Mouse (Mus musculus) gastrocnemius, adult 2 months (tissue): Measurements from ENCODE around the gene Rbp3. TPM values are rescaled to one million over a fixed set of nuclear protein-coding genes. Genes with fewer than 3 reads are reported as not detected.

Experiments
- DNase-seq: peaks from one replicate; pipeline ENCODE4 v3.0.0; 2022
- H3K27ac ChIP-seq: fragments of 200-600 bp; 2 replicates; pipeline ENCODE4 v1.8.1; 2022; ENCODE audit warnings: mild to moderate bottlenecking
- H3K4me3 ChIP-seq: fragments of 200-600 bp; 2 replicates; pipeline ENCODE4 v1.8.1; 2022; ENCODE audit warnings: mild to moderate bottlenecking, moderate library complexity
- CTCF ChIP-seq: fragments of 200-600 bp; IDR thresholded peaks from 2 replicates; pipeline ENCODE4 v1.8.1; 2022; ENCODE audit warnings: antibody characterized with exemption, mild to moderate bottlenecking, moderate library complexity
- intact Hi-C: fragments of 180-260 bp; cut with DNase I; formaldehyde crosslinking; loops from one replicate; pipeline ENCODE4 v1.15.1; 2025
- long read RNA-seq, 2 experiments: library from polyadenylated mRNA; stranded (forward); transcript quantifications; one replicate each; pipeline ENCODE4 v2.0.0; 2021
- total RNA-seq, 2 experiments: library from RNA; stranded (reverse); gene quantifications; 2 replicates each; pipeline ENCODE4 v1.2.3; 2021

Gene Rbp3
- not detected for total RNA-seq
- long read RNA-seq, experiment 1 = 0 reads
- long read RNA-seq, experiment 2 = 0 reads

DNA sequence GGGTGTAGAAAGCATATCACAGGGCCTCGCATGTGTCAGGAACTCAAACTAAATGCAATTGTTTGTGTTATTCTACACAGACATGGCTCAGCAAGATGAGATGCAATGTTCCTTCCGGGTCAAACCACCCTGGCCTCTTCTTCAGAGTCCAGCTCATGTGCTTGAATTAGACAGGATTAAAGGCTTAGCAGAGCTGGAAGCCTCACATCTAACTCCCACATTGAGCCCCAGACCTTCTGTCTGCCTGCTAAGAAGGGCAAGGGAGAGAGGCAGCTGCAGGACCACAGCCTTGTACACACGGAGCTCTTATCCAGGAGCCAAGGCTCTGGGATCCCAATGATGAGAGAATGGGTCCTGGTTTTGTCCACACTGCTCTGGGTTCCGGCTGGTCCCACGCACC, at the start of gene Rbp3:
Gene Rbp3, plus strand, starts transcription at position 243 of the 400 bp plus-strand sequence.
- DNase-seq = no peak
- intact Hi-C loops = no loop called here
- TF ChIP-seq CTCF = no peak
- H3K4me3 ChIP-seq = no peak within 1 kb of the TSS
- H3K27ac ChIP-seq = no peak within 1 kb of the TSS

DNA sequence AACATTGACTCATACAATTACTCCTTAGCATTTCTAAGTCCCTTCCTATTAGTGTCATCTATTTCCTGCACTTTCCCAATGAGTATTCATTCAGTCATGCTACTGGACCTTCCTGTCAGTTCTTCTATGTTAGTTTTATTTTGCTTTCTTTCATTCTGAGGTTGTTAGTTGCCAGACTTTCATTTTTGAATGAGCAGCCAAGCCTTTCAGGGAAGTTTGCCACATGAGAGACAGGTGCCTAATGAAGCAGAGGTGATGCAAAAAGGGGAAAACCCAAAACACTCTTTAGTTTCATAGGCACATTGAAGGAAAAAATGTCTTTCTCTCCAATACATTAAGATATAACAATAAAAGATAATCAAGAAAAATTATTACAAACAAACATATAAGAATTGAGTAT, 49.0 kb upstream of the Rbp3 start:
- TF ChIP-seq CTCF = no peak
- DNase-seq = no peak
- no peak overlapping the region for H3K4me3 ChIP-seq
- H3K27ac ChIP-seq = no peak overlapping the region
- intact Hi-C loops = no loop called here

DNA sequence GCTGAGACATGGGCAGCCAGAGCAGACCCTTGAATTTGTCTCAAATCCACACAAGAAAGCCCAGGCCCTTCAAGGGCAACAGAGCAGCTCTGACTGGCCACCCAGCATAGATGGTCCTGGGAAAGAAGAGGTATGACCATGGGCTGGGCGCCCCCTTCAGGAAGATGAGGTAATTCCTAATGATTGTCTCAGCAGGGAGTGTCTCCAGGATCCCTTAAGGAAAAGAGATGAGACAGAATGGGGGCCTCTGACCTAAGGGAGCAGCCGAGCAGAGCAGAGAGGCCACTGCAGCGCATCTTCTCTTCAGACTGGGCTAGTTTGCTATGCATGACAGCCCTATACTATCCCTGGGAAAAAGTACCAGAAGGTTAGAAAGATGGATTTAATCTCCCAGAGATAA, 40.1 kb upstream of the Rbp3 start:
- intact Hi-C loops = loop anchor here (2.0 kb wide), 1 partner anchor 219 kb away; no protein-coding TSS in a partner anchor
- peak; percentile 60 for DNase-seq
- Histone ChIP-seq H3K27ac (no peak overlapping the region), H3K4me3 (no peak overlapping the region)
- TF ChIP-seq CTCF = peak; percentile 68

DNA sequence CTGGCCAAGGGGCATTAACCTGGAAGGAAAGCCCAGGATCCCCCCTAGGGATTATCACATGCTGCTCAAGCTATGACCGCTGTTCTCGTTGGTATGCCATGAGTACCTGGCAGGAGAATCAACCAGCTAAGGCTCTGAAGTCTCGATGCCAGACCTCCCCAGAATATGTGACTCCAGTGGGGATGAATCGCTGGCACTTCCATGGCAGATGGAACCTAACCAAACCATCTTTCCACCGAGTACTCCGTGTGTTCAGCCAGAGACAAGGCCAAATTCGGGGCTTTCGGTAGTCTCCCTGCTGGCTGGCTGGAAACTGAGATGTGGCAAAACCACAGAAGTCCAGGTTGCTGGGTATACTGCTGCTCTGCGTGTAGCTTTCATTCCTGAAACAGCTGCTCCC, 39.6 kb upstream of the Rbp3 start:
- H3K27ac ChIP-seq = no peak overlapping the region
- no peak for TF ChIP-seq CTCF
- no peak overlapping the region for H3K4me3 ChIP-seq
- intact Hi-C loops = no loop called here
- no peak for DNase-seq

DNA sequence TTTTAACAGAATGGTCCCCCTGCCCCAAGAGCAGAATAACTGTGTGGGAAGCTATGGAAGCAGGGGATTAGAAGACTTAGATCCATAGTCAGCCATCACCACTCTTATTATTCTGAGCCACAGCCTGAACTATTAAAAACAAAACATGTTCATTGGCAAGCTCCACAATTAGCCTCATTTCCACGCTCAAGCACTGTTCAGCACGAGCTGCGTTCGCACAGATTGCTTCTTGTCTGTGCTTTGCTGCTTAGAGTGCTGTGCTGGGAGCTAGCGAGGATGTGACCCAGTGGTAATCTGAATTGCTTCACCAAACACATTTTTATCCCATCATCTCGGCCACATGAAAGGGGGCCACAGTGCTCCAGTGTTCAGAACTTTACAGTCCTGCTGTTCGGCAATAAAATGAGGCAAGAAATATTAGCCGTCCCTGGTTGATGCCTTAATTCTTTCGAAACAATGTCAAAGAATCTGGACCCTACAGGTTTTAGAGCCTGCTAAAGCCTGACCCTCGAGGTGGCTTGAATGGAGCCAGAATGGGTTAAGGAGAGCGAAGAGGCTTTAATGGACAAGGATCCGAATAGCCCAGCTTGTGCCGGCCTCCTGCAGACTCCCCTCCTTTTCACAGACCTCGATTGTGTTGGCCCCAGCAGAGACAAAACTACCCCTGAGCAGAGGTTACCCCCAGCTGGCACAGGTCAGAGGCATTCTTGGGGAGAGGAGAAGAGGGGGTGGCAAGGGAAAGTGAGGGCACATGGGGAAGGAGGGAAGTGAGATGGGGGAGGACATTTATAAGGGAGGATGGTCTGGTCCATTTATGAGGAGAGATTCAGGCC, 32.9 kb upstream of the Rbp3 start:
- Histone ChIP-seq H3K4me3 (no peak overlapping the region), H3K27ac (no peak overlapping the region)
- DNase-seq = no peak
- intact Hi-C loops = no loop called here
- no peak for TF ChIP-seq CTCF

DNA sequence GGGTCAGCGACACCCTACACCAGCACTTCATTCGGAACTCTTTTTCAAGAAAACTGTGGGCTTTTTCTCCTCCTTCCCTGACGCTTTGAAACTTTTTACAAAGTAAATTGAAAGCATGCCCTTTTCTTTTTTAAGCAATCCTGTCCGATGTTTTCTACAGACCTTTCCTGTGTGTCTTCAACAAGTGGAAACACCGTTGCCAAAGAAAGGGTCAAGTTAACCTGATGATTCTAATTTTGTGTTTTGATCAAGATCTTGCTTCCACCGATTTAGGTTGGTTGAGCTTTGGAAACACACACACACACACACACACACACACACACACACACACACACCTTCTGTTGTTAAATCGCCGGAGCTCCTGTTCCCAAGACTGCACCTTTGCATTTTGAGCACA, 31.0 kb upstream of the Rbp3 start:
- intact Hi-C loops = no loop called here
- H3K27ac ChIP-seq = no peak overlapping the region
- H3K4me3 ChIP-seq = peak overlapping the region; percentile 71
- DNase-seq = no peak
- no peak for TF ChIP-seq CTCF

DNA sequence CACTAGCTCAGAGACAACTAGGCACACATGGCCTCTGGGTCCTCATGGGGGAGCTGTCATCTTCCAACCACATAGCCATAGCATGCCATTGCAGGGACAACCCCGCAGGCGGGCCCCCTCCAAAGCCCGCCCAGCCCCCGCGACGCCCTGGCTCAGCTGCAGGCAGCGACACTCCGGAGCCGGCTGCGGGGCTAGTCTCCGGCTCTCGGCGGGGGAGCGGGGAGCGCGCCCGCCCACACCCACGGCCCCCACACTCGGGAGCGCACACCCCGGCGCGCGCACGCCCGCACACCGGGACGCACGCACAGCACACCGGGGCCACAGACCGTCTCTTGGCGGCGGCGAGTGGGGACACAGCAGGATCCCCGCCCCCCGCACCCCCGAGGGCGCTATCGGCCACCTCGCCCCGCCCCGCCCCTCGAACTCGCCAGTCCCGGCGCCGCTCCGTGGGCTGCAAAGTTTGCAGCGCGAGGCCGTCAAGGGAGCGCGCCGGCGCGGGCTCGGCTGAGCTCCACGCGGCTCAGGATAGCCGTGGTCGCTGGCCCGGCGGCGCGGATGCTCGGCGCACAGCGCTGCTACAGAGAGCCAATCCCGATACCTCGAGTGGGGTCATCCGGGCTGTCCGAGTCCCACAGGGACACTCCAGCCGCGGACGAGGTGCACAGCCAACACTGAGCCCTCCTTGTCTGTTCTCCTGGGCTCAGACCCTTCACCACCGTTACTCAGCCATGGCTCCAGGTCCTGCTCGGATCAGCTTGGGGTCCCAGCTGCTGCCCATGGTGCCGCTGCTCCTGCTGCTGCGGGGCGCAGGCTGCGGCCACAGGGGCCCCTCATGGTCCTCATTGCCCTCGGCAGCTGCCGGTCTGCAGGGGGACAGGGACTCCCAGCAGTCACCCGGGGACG, 30.4 kb upstream of the Rbp3 start, which contains the start of gene Gdf10:
Gene Gdf10, plus strand, starts transcription at position 420 of the 903 bp plus-strand sequence.
- TF ChIP-seq CTCF = no peak
- Histone ChIP-seq H3K27ac (peak within 1 kb of the TSS; percentile 32), H3K4me3 (peak within 1 kb of the TSS; percentile 71)
- DNase-seq = peak; percentile 52
- intact Hi-C loops = no loop called here

DNA sequence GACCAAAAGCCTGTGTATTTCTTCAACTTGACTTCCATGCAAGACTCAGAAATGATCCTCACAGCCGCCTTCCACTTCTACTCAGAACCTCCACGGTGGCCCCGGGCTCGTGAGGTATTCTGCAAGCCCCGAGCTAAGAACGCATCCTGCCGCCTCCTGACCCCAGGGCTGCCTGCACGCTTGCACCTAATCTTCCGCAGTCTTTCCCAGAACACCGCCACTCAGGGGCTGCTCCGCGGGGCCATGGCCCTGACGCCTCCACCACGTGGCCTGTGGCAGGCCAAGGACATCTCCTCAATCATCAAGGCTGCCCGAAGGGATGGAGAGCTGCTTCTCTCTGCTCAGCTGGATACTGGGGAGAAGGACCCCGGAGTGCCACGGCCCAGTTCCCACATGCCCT, 21.9 kb upstream of the Rbp3 start:
- intact Hi-C loops = loop anchor here (2.0 to 5.0 kb wide), 2 partner anchors 237 to 260 kb away; no protein-coding TSS in a partner anchor
- TF ChIP-seq CTCF = no peak
- no peak for DNase-seq
- H3K27ac ChIP-seq = no peak overlapping the region
- H3K4me3 ChIP-seq = no peak overlapping the region

DNA sequence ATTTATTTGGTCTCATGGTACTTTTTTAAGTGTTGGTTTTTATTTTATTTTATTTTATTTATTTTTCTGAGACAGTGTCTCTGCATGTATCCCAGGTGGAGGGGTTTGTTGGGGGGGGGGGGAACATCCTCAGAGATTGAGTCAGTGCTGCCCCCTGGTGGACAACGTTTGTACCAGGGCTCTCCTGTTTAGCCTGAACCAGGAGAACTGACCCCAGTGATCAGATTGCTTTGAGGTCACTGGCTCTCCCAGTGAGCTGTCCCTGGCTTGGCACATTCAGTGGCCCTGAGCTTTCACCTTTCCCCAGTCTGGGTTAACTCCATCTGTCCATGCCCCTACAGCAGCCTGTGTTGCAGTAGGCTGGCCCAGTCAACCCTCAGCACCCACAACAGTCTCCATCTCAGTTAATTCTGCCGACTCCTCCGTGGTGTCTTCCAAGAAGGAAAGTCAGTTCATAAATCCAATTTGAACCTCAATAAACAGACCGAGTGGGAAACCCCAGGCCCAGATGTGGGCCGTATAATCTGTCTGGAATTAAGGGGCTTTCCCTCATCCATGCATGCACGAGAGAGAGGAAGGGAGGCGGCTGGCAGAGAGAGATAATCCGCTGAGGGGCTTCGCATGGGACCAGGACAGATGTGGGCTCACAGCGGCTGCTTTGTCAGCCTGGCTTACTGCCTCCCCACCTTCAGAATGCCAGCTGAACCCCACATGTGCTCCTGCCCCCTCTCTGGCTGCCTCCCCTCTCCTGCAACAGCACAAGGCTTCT, 20.7 kb upstream of the Rbp3 start:
- Histone ChIP-seq H3K27ac (no peak overlapping the region), H3K4me3 (no peak overlapping the region)
- peak; percentile 80 for DNase-seq
- TF ChIP-seq CTCF = peak; percentile 66
- intact Hi-C loops = loop anchor here (2.0 to 5.0 kb wide), 2 partner anchors 238 to 261 kb away; no protein-coding TSS in a partner anchor

DNA sequence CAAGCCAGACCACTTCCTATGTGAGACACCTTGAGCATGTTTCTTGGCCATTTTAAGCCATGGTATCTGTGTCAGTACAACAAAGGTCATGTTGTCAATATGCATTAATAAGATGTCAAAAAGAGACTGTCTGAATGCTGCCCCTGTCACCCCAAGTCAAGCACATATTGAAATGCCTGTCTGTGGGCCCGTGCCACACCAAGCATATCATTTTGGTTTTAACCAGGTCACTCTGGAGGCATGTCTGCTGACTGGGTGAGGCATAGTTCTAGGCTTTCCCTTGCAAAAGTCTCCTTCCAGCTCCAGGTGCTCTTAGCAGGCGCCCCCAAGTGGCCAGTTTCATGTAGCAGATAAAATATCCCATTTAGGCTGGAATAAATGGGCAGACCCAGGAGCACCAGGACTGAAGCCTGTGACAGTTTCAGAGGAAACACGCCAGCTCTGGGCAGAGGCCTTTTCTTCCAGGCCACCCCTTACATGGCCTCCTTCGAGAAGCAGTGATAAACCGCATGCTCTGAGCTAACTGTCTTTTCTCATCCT, 20.0 kb upstream of the Rbp3 start:
- TF ChIP-seq CTCF = peak; percentile 60
- Histone ChIP-seq H3K27ac (no peak overlapping the region), H3K4me3 (no peak overlapping the region)
- intact Hi-C loops = loop anchor here (2.0 to 5.0 kb wide), 2 partner anchors 239 to 262 kb away; no protein-coding TSS in a partner anchor
- peak; percentile 40 for DNase-seq

DNA sequence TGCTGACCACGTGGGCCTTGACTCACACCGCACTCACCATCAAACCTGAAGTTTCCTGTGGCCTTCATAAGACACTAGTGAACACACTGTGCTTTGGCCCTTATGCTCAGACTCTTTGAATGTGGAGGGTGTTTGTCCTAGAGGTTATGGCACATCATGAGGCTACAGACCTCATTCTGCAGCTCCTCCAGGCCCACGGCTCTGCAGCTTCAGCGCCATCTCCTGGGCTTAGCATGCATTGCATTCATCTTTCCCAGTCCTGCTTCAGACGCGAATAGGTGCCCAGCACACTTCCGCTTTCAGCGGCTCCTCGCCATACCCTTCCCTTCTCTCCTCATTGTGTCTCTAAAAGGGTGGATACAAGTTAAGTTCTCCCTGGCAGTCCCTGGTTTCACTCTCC, 14.7 kb upstream of the Rbp3 start:
- no peak overlapping the region for H3K27ac ChIP-seq
- intact Hi-C loops = no loop called here
- peak; percentile 63 for DNase-seq
- H3K4me3 ChIP-seq = peak overlapping the region; percentile 38
- peak; percentile 75 for TF ChIP-seq CTCF

DNA sequence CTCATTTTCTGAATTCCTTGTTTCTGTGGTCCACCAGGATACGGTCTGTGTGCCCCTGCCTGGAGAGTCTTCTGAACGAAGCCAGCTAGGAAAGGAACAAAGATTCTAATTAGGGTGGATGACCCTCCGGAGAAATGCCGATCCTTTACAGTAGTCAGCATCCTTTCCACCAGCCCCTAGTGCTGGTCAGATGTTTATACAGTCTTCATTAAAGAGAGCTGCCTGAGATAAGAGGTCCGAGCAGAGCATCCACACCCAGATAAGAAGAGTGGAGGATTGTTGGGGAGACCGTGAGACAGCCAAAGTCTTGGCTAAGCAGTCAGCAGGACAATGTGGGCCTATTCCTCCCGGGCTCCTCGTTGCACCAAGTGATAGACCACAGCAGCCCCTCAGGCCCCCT, 13.1 kb upstream of the Rbp3 start, which contains the start of gene Gdf2:
Gene Gdf2, plus strand, starts transcription at position 301 of the 400 bp plus-strand sequence.
- TF ChIP-seq CTCF = no peak
- Histone ChIP-seq H3K27ac (no peak within 1 kb of the TSS), H3K4me3 (no peak within 1 kb of the TSS)
- no peak for DNase-seq
- intact Hi-C loops = no loop called here
